Mouse (Mus musculus) limb, embryonic 10.5 days (tissue): ENCODE results near the gene Gm17622. TPM values are rescaled to one million over a fixed set of nuclear protein-coding genes. Genes with fewer than 3 reads are reported as not detected.

Source experiments
- DNase-seq: peaks from one replicate; pipeline ENCODE4 v3.0.0-alpha.2; 2017; ENCODE audit warnings: low spot score
- H3K27ac ChIP-seq: fragments of 300-500 bp; sonication (generic); 2 replicates; pipeline ENCODE4 v1.5.1; 2016; ENCODE audit warnings: mild to moderate bottlenecking
- H3K27me3 ChIP-seq: fragments of 300-500 bp; sonication (generic); 2 replicates; pipeline ENCODE4 v1.6.1; 2016; ENCODE audit warnings: low read depth, mild to moderate bottlenecking; ENCODE audit not compliant: poor library complexity, severe bottlenecking
- H3K36me3 ChIP-seq: fragments of 300-500 bp; sonication (generic); 2 replicates; pipeline ENCODE4 v1.6.1; 2016; ENCODE audit warnings: mild to moderate bottlenecking, moderate library complexity
- H3K4me1 ChIP-seq: fragments of 300-500 bp; sonication (generic); 2 replicates; pipeline ENCODE4 v1.6.1; 2016
- H3K4me3 ChIP-seq: fragments of 300-500 bp; sonication (generic); 2 replicates; pipeline ENCODE4 v1.5.1; 2016; ENCODE audit warnings: mild to moderate bottlenecking, moderate library complexity
- H3K9me3 ChIP-seq: fragments of 300-500 bp; sonication (generic); replicated peaks from 2 replicates; pipeline ENCODE4 v1.6.1; 2016; ENCODE audit warnings: mild to moderate bottlenecking
- WGBS: fragments of 180-500 bp; shearing (Covaris S2); methylation state at CpG from one replicate; pipeline ENCODE4 v1.1.7; 2016; 5-methylcytosine and 5-hydroxymethylcytosine counted together
- polyA plus RNA-seq: library from polyadenylated mRNA; unstranded; fragments of >200 nt; fragmentation: Nextera tagmentation; extraction: Ambion mirVana; gene quantifications from 2 replicates; pipeline ENCODE4 v1.2.1, GENCODE M21; 2016

Gene Gm17622
- polyA plus RNA-seq, 1 experiment from 2014 or later, result not detected

- no peaks in the 10 kb centered on the region for H3K4me1 ChIP-seq
- no peak within 1 kb of the TSS for H3K27ac ChIP-seq
- no peak for DNase-seq
- no peaks in the 10 kb centered on the region for H3K27me3 ChIP-seq
- WGBS, result 87% methylated on average over 14 of the region's 14 CpGs
- no peak within 1 kb of the TSS for H3K4me3 ChIP-seq
- no peaks in the 10 kb centered on the region for H3K36me3 ChIP-seq
- no peaks in the 10 kb centered on the region for H3K9me3 ChIP-seq
Observed at GRCm38 (mm10) chr13:96470957-96471356, 19.6 kb upstream of the Gm17622 start, which contains the start of gene Ankdd1b. Ankdd1b (minus strand) TSS chr13:96471198.

GRCm38 (mm10) chr13:96477226-96477625 is 13.3 kb upstream of the Gm17622 start:
- H3K4me3 ChIP-seq, result no peak overlapping the region
- H3K36me3 ChIP-seq, result 0 out of 2 replicates have a peak, but pooled peaks cover 2% of the 10 kb centered on the region
- H3K4me1 ChIP-seq, result no peaks in the 10 kb centered on the region
- no peak overlapping the region for H3K27ac ChIP-seq
- WGBS, result 95% methylated on average over 4 of the region's 4 CpGs
- DNase-seq, result no peak
- no peaks in the 10 kb centered on the region for H3K9me3 ChIP-seq
- H3K27me3 ChIP-seq, result no peaks in the 10 kb centered on the region

- WGBS, result 100% methylated on average over 1 of the region's 1 CpGs
- no peak for DNase-seq
- no peaks in the 10 kb centered on the region for H3K9me3 ChIP-seq
- H3K4me1 ChIP-seq, result no peaks in the 10 kb centered on the region
- H3K27me3 ChIP-seq, result no peaks in the 10 kb centered on the region
- H3K27ac ChIP-seq, result no peak overlapping the region
- no peak overlapping the region for H3K4me3 ChIP-seq
- H3K36me3 ChIP-seq, result peaks cover 10% of the 10 kb centered on the region
Observed at GRCm38 (mm10) chr13:96478991-96479390, 11.5 kb upstream of the Gm17622 start.

GRCm38 (mm10) chr13:96487230-96487629 is 3.3 kb upstream of the Gm17622 start:
- Histone ChIP-seq H3K36me3 (peaks cover 34% of the 10 kb centered on the region), H3K27ac (no peak overlapping the region), H3K9me3 (no peaks in the 10 kb centered on the region), H3K4me3 (no peak overlapping the region), H3K4me1 (no peaks in the 10 kb centered on the region), H3K27me3 (no peaks in the 10 kb centered on the region)
- DNase-seq, result no peak
- 92% methylated on average over 6 of the region's 6 CpGs for WGBS

- H3K9me3 ChIP-seq, result no peaks in the 10 kb centered on the region
- H3K4me1 ChIP-seq, result no peaks in the 10 kb centered on the region
- H3K4me3 ChIP-seq, result no peak overlapping the region
- DNase-seq, result no peak
- H3K36me3 ChIP-seq, result peaks cover 34% of the 10 kb centered on the region
- H3K27ac ChIP-seq, result no peak overlapping the region
- H3K27me3 ChIP-seq, result no peaks in the 10 kb centered on the region
- 94% methylated on average over 6 of the region's 6 CpGs for WGBS
Observed at GRCm38 (mm10) chr13:96487968-96488367, 2.6 kb upstream of the Gm17622 start.

- no peak overlapping the region for H3K4me3 ChIP-seq
- H3K27ac ChIP-seq, result no peak overlapping the region
- no peaks in the 10 kb centered on the region for H3K9me3 ChIP-seq
- peaks cover 9% of the 10 kb centered on the region; the same call in 1 of the 2 replicates for H3K36me3 ChIP-seq
- DNase-seq, result no peak
- no peaks in the 10 kb centered on the region for H3K4me1 ChIP-seq
- WGBS, result 88% methylated on average over 8 of the region's 8 CpGs
- no peaks in the 10 kb centered on the region for H3K27me3 ChIP-seq
Observed at GRCm38 (mm10) chr13:96496630-96497029, 6.1 kb downstream of the Gm17622 start.

GRCm38 (mm10) chr13:96499891-96500290 is 9.4 kb downstream of the Gm17622 start:
- 91% methylated on average over 2 of the region's 2 CpGs for WGBS
- Histone ChIP-seq H3K27me3 (no peaks in the 10 kb centered on the region), H3K36me3 (peaks cover 8% of the 10 kb centered on the region; the same call in 1 of the 2 replicates), H3K9me3 (no peaks in the 10 kb centered on the region), H3K4me3 (no peak overlapping the region), H3K4me1 (no peaks in the 10 kb centered on the region), H3K27ac (no peak overlapping the region)
- no peak for DNase-seq

- peaks cover 7% of the 10 kb centered on the region; the same call in 1 of the 2 replicates for H3K36me3 ChIP-seq
- H3K27ac ChIP-seq, result no peak overlapping the region
- WGBS, result 94% methylated on average over 4 of the region's 4 CpGs
- no peak for DNase-seq
- H3K4me3 ChIP-seq, result no peak overlapping the region
- H3K4me1 ChIP-seq, result no peaks in the 10 kb centered on the region
- H3K9me3 ChIP-seq, result no peaks in the 10 kb centered on the region
- no peaks in the 10 kb centered on the region for H3K27me3 ChIP-seq
Observed at GRCm38 (mm10) chr13:96505661-96506060, 15.1 kb downstream of the Gm17622 start.

GRCm38 (mm10) chr13:96506313-96506712 is 15.8 kb downstream of the Gm17622 start:
- H3K27me3 ChIP-seq, result no peaks in the 10 kb centered on the region
- DNase-seq, result no peak
- 72% methylated on average over 6 of the region's 6 CpGs for WGBS
- no peak overlapping the region for H3K4me3 ChIP-seq
- H3K27ac ChIP-seq, result no peak overlapping the region
- no peaks in the 10 kb centered on the region for H3K4me1 ChIP-seq
- 0 out of 2 replicates have a peak, but pooled peaks cover 4% of the 10 kb centered on the region for H3K36me3 ChIP-seq
- no peaks in the 10 kb centered on the region for H3K9me3 ChIP-seq

- Histone ChIP-seq H3K4me1 (peaks cover 5% of the 10 kb centered on the region), H3K27me3 (no peaks in the 10 kb centered on the region), H3K4me3 (no peak overlapping the region), H3K27ac (no peak overlapping the region), H3K9me3 (no peaks in the 10 kb centered on the region), H3K36me3 (0 out of 2 replicates have a peak, but pooled peaks cover 4% of the 10 kb centered on the region)
- DNase-seq, result no peak
- 91% methylated on average over 4 of the region's 4 CpGs for WGBS
Observed at GRCm38 (mm10) chr13:96507541-96507940, 17.0 kb downstream of the Gm17622 start.

GRCm38 (mm10) chr13:96510635-96511034 is 20.1 kb downstream of the Gm17622 start:
- Histone ChIP-seq H3K9me3 (no peaks in the 10 kb centered on the region), H3K27ac (no peak overlapping the region), H3K4me1 (peaks cover 5% of the 10 kb centered on the region), H3K4me3 (no peak overlapping the region), H3K27me3 (no peaks in the 10 kb centered on the region), H3K36me3 (peaks cover 4% of the 10 kb centered on the region; the same call in 1 of the 2 replicates)
- no peak for DNase-seq
- 83% methylated on average over 13 of the region's 13 CpGs for WGBS

- H3K27me3 ChIP-seq, result no peaks in the 10 kb centered on the region
- no peak overlapping the region for H3K4me3 ChIP-seq
- no peaks in the 10 kb centered on the region for H3K9me3 ChIP-seq
- H3K36me3 ChIP-seq, result peaks cover 6% of the 10 kb centered on the region
- no peak for DNase-seq
- H3K27ac ChIP-seq, result no peak overlapping the region
- 83% methylated on average over 1 of the region's 1 CpGs for WGBS
- peaks cover 6% of the 10 kb centered on the region for H3K4me1 ChIP-seq
Observed at GRCm38 (mm10) chr13:96511262-96511661, 20.7 kb downstream of the Gm17622 start.

GRCm38 (mm10) chr13:96511893-96512292 is 21.4 kb downstream of the Gm17622 start:
- Histone ChIP-seq H3K27me3 (no peaks in the 10 kb centered on the region), H3K27ac (no peak overlapping the region), H3K4me3 (no peak overlapping the region), H3K36me3 (peaks cover 12% of the 10 kb centered on the region), H3K9me3 (no peaks in the 10 kb centered on the region), H3K4me1 (peaks cover 7% of the 10 kb centered on the region)
- no peak for DNase-seq
- WGBS, result 65% methylated on average over 5 of the region's 5 CpGs
